Mouse (Mus musculus) liver, adult 2 months (tissue): Measurements from ENCODE around the gene Rasgrp4. TPM values are rescaled to one million over a fixed set of nuclear protein-coding genes. Genes with fewer than 3 reads are reported as not detected.

Source experiments
- DNase-seq: peaks from one replicate; pipeline ENCODE4 v3.0.0-alpha.2; 2011; ENCODE audit warnings: low read depth, low spot score; ENCODE audit errors: extremely low read depth
- H3K27ac ChIP-seq: fragments of 200-500 bp; replicated peaks from 2 replicates; pipeline ENCODE4 v1.5.1; 2012; ENCODE audit warnings: low read depth, mild to moderate bottlenecking, control low read depth, inconsistent platforms, low read length; ENCODE audit not compliant: insufficient read depth
- H3K27me3 ChIP-seq: fragments of 200-500 bp; 2 replicates; pipeline ENCODE4 v1.6.1; 2012; ENCODE audit warnings: mild to moderate bottlenecking, moderate library complexity, low read length, inconsistent platforms; ENCODE audit not compliant: control insufficient read depth, insufficient read depth
- H3K36me3 ChIP-seq: fragments of 200-500 bp; 2 replicates; pipeline ENCODE4 v1.6.1; 2012; ENCODE audit warnings: low read length, inconsistent platforms; ENCODE audit not compliant: control insufficient read depth, insufficient read depth
- H3K4me1 ChIP-seq: fragments of 200-500 bp; 2 replicates; pipeline ENCODE4 v1.6.1; 2011; ENCODE audit warnings: low read length; ENCODE audit not compliant: control insufficient read depth, insufficient read depth
- H3K4me3 ChIP-seq: fragments of 200-500 bp; 2 replicates; pipeline ENCODE4 v1.5.1; 2011; ENCODE audit warnings: low read depth, mild to moderate bottlenecking, control low read depth, low read length, moderate library complexity; ENCODE audit not compliant: insufficient read depth
- H3K79me2 ChIP-seq: fragments of 200-500 bp; 2 replicates; pipeline ENCODE4 v1.6.1; 2012; ENCODE audit warnings: inconsistent platforms, mild to moderate bottlenecking, low read length, moderate library complexity; ENCODE audit not compliant: control insufficient read depth, insufficient read depth
- H3K9ac ChIP-seq: fragments of 200-500 bp; 2 replicates; pipeline ENCODE4 v1.6.1; 2012; ENCODE audit warnings: low read depth, mild to moderate bottlenecking, control low read depth, inconsistent platforms, low read length
- CTCF ChIP-seq: fragments of 200-500 bp; IDR thresholded peaks from 2 replicates; pipeline ENCODE4 v1.5.1; 2011; ENCODE audit warnings: low read depth, low read length, control low read depth
- POLR2A ChIP-seq: fragments of 200-500 bp; IDR thresholded peaks from 2 replicates; pipeline ENCODE4 v1.6.1; 2011; ENCODE audit warnings: low read length, control low read depth; ENCODE audit not compliant: insufficient read depth; ENCODE audit errors: extremely low read depth
- WGBS: fragments of 180-500 bp; shearing (Covaris S2); methylation state at CpG from one replicate; pipeline ENCODE4 v1.1.7; 2018; 5-methylcytosine and 5-hydroxymethylcytosine counted together
- polyA plus RNA-seq: library from polyadenylated mRNA; depleted of rRNA; stranded (reverse); fragments of >200 nt; gene quantifications from 2 replicates; pipeline ENCODE4 v1.2.3, GENCODE M21; 2012
- total RNA-seq: library from RNA; depleted of rRNA; stranded (reverse); fragments of >200 nt; gene quantifications from 2 replicates; pipeline ENCODE4 v1.2.3, GENCODE M21; 2014

Rasgrp4 gene
- total and polyA plus RNA-seq, 2 experiments, result under 0.01 to 0.69 TPM

DNA sequence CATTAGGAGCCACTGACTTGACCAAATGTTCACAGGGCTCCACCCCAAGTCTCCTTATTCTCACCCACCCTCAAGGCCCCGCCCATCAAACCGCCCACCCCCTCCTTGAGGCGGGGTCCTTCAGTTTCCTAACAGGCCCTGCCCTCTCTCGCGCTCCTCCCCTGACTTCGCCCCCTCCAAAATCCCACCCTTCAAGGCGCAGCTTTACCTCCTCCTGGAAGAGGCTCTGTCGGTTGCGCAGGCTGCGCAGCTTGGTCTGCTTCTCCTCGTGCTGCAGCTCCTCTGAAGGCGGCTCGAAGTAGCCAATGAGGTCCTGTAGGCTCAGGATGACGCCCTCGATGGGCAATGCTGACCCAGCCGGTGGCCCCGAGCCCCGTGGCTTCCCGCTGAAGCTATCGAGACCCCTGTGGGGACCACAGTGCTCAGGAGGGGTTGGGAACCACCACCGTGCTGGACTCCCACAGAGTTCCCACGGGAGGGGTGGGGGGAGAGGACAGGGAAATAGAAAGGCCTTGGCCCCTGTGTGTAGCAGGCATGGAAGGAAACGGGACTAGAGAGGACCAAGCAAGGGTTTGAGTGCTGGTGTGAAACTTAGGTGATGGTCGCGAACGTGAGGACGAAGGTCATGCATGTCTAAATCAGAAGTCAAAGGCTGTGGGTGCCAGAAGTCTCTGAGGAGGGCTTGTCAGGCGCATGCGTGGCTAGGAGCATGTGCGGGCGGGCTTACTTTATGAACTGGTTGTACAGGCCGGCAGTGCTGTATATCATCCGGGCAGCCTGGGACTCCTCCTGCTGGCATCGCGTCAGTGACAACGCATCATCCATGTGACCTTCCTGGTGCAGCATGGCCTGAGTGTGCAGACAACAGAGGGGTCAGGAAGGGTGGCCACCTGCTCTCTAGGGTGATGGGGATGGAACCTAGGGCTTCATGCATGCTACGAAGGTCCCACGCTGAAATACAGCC lies 25.4 kb upstream of the Rasgrp4 start:
- no peak overlapping the region for H3K27ac ChIP-seq
- TF ChIP-seq CTCF (no peak), POLR2A (no peak)
- no peak for DNase-seq
- WGBS, result 41% methylated on average over 38 of the region's 38 CpGs
- no peaks in the 10 kb centered on the region for H3K79me2 ChIP-seq
- H3K4me1 ChIP-seq, result no peaks in the 10 kb centered on the region
- H3K36me3 ChIP-seq, result no peaks in the 10 kb centered on the region
- H3K4me3 ChIP-seq, result no peak overlapping the region
- H3K27me3 ChIP-seq, result no peaks in the 10 kb centered on the region
- no peak overlapping the region for H3K9ac ChIP-seq

DNA sequence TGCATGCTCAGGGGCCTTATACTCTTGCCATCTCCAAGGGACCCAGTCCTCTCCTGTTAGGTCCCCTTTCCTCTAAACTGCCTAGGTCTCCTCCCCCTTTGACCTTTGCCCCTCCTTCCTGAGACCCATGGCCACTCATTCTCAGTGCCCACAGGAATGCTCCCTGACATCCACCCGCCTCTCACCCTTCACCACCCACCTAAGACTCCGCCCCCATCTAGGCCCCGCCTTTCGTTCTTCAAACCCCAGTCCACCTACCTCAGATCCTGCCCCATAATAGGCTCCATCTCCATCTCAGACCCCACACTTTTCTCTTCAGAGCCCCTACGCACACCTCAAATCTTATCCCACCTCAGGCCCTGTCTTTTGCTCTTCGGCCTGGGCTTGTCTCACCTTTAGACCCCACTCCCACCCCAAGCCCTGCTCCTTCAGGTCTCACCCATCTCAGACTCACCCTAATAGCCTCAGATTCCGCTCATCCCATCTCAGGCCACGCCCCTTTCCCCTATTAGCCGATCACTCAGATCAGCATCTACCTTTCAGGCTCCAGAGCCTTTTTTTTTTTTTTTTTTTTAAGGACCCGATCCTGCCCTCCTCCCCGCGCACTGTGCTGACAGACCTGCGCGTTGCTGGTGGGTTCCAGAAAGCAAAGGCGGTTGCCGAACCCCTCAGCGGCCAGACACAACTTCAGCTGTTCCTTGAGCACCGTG lies 16.4 kb upstream of the Rasgrp4 start:
- DNase-seq, result no peak
- WGBS, result 23% methylated on average over 18 of the region's 18 CpGs
- no peaks in the 10 kb centered on the region for H3K36me3 ChIP-seq
- no peak overlapping the region for H3K27ac ChIP-seq
- no peaks in the 10 kb centered on the region for H3K79me2 ChIP-seq
- H3K27me3 ChIP-seq, result no peaks in the 10 kb centered on the region
- no peaks in the 10 kb centered on the region for H3K4me1 ChIP-seq
- TF ChIP-seq POLR2A (no peak), CTCF (no peak)
- no peak overlapping the region for H3K9ac ChIP-seq
- no peak overlapping the region for H3K4me3 ChIP-seq

DNA sequence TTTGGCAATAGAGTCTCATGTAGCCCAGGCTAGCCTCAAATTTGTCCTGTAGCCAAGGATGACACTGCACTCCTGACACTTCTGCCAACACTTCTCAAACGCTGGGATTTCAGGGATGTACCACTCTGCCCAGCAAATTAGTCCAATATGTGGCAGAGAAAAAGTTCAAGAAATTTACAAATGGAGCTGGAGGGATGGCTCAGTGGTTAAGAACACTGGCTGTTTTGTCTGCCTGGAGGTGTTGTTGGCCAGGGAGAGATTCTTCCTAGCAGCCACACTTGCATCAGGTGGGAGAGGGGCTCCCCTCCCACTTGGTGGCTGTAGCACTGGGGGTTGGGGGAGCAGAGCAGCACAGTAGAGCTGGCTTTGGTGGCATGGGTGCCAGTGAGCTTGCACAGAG lies 15.1 kb upstream of the Rasgrp4 start:
- Histone ChIP-seq H3K9ac (no peak overlapping the region), H3K4me3 (no peak overlapping the region), H3K36me3 (no peaks in the 10 kb centered on the region), H3K79me2 (no peaks in the 10 kb centered on the region), H3K4me1 (no peaks in the 10 kb centered on the region), H3K27ac (no peak overlapping the region), H3K27me3 (no peaks in the 10 kb centered on the region)
- no peak for TF ChIP-seq CTCF
- TF ChIP-seq POLR2A, result no peak
- DNase-seq, result no peak
- WGBS, result 79% methylated on average over 1 of the region's 1 CpGs

DNA sequence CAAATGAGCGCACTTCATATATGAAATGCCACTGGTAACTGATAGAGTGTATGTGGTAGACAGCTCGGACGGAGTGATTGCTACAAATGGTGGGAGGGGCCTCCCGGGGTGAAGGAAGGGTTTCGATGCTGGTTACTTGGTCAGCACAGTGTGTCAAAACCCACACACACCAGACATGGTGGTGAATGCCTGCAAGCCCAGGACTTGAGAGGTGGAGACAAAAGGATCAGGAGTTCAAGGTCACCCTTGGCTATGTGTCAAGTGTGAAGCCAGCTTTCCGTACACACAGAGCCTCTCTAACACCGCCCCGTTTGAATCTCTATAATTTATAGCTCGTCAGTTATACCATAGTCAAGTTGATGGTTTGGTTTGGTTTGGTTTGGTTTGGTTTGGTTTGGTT lies 11.8 kb upstream of the Rasgrp4 start:
- no peak for DNase-seq
- Histone ChIP-seq H3K4me3 (no peak overlapping the region), H3K4me1 (peaks cover 4% of the 10 kb centered on the region; the same call in 1 of the 2 replicates), H3K79me2 (no peaks in the 10 kb centered on the region), H3K9ac (no peak overlapping the region), H3K27ac (no peak overlapping the region), H3K36me3 (no peaks in the 10 kb centered on the region), H3K27me3 (0 out of 2 replicates have a peak, but pooled peaks cover 7% of the 10 kb centered on the region)
- WGBS, result 84% methylated on average over 9 of the region's 9 CpGs
- TF ChIP-seq CTCF (no peak), POLR2A (no peak)

DNA sequence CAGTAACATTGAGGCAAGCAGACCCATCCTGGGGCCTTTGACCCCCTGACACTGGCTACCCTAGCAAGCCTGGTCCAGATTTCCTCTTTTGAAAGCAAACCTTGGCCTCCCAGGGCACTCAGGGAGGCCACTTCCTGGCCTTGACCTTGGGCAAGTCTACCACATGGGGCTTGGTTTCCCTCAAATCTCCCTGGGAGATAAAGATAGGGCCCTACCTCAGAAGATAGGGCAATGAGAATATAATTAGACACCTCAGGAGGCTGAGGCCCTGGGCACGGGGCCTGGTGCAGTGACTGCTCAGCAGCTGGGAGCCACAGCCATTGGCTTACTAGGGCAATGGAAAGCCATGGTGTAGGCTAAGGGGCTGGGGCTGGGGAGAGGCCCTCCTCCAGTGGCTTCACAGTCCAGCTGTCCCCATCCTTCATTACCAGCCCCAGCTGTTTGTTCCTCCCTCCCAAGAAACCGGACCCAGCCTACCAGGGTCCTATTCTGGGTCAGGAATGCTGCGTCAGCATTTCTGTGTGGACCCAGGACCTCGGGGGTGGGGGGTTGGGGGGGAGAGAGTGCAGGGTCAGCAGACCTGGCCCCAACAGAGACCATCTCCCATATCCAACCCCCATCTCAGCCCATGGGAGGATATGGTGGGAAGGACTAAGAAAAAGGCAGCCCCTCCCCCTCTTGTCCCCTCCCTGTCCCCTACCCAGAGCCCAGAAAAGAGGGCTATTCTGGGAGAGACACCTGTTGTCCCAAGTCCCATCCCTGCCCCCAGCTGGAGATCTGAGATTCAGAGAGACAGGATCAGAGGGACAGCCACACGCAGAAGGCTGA lies 10.9 kb upstream of the Rasgrp4 start:
- H3K4me1 ChIP-seq, result peaks cover 4% of the 10 kb centered on the region; the same call in 1 of the 2 replicates
- WGBS, result 71% methylated on average over 5 of the region's 5 CpGs
- no peak overlapping the region for H3K9ac ChIP-seq
- no peak overlapping the region for H3K27ac ChIP-seq
- no peak for DNase-seq
- H3K4me3 ChIP-seq, result no peak overlapping the region
- H3K27me3 ChIP-seq, result 0 out of 2 replicates have a peak, but pooled peaks cover 7% of the 10 kb centered on the region
- TF ChIP-seq CTCF (no peak), POLR2A (no peak)
- H3K79me2 ChIP-seq, result no peaks in the 10 kb centered on the region
- no peaks in the 10 kb centered on the region for H3K36me3 ChIP-seq
